Mouse (Mus musculus): ENCODE data around the gene Dapk3. TPM values are rescaled to one million over a fixed set of nuclear protein-coding genes. Genes with fewer than 3 reads are reported as not detected.
"Not testable (repeated sequence)": the region's sequence is repeated elsewhere in the genome, so short reads cannot be mapped to it uniquely, and the experiment has no call there.

The Dapk3 gene
- polyA plus RNA-seq, 1 experiment from 2014 or later = 40.5 TPM

GRCm38 (mm10) chr10:81181860-81182259 lies 945 bp upstream of the Dapk3 start:
- H3K4me3 ChIP-seq (ENCODE audit: low read length); ATAC-seq (ENCODE audit: low read depth); H3K27ac ChIP-seq (ENCODE audit: low read length); H3K27me3 ChIP-seq (ENCODE audit: control insufficient read depth, insufficient read depth, low read depth, low read length); H3K4me2 ChIP-seq (ENCODE audit: low read depth, low read length); H3K9me3 ChIP-seq (ENCODE audit: control insufficient read depth, low read length); H3K9ac ChIP-seq (ENCODE audit: low read length): not testable (repeated sequence)
- WGBS = 67% methylated on average over 12 of the region's 12 CpGs
- Histone ChIP-seq H3K4me1 (replicated peaks; ENCODE audit: control insufficient read depth, insufficient read depth, low read length) (peaks cover 38% of the 10 kb centered on the region), H3K36me3 (ENCODE audit: control insufficient read depth, insufficient read depth, low read length) (peaks cover 59% of the 10 kb centered on the region)

GRCm38 (mm10) chr10:81183805-81184204 lies 1.0 kb downstream of the Dapk3 start, which contains the start of gene 4930442H23Rik:
TSS of gene 4930442H23Rik (minus strand) at chr10:81183849.
- Histone ChIP-seq H3K27ac (ENCODE audit: low read length) (peak within 1 kb of the TSS; percentile 93), H3K4me3 (ENCODE audit: low read length) (peak within 1 kb of the TSS; percentile 69), H3K4me2 (ENCODE audit: low read depth, low read length) (peak within 1 kb of the TSS; percentile 60), H3K9ac (ENCODE audit: low read length) (peak within 1 kb of the TSS; percentile 78), H3K9me3 (ENCODE audit: control insufficient read depth, low read length) (no peaks in the 10 kb centered on the region), H3K4me1 (replicated peaks; ENCODE audit: control insufficient read depth, insufficient read depth, low read length) (peaks cover 25% of the 10 kb centered on the region), H3K27me3 (ENCODE audit: control insufficient read depth, insufficient read depth, low read depth, low read length) (no peaks in the 10 kb centered on the region), H3K36me3 (ENCODE audit: control insufficient read depth, insufficient read depth, low read length) (peaks cover 53% of the 10 kb centered on the region)
- 61% methylated on average over 5 of the region's 5 CpGs for WGBS
- no peak for ATAC-seq (ENCODE audit: low read depth)

GRCm38 (mm10) chr10:81184765-81185164 lies 2.0 kb downstream of the Dapk3 start:
- Histone ChIP-seq H3K9me3 (ENCODE audit: control insufficient read depth, low read length) (no peaks in the 10 kb centered on the region), H3K36me3 (ENCODE audit: control insufficient read depth, insufficient read depth, low read length) (peaks cover 43% of the 10 kb centered on the region), H3K9ac (ENCODE audit: low read length) (no peak overlapping the region; the same call in 1 of the 2 replicates), H3K4me3 (ENCODE audit: low read length) (no peak overlapping the region), H3K27me3 (ENCODE audit: control insufficient read depth, insufficient read depth, low read depth, low read length) (no peaks in the 10 kb centered on the region), H3K4me2 (ENCODE audit: low read depth, low read length) (peak overlapping the region; percentile 25; the same call in 1 of the 2 replicates), H3K4me1 (replicated peaks; ENCODE audit: control insufficient read depth, insufficient read depth, low read length) (peaks cover 25% of the 10 kb centered on the region), H3K27ac (ENCODE audit: low read length) (peak overlapping the region; percentile 93)
- WGBS = 13% methylated on average over 4 of the region's 4 CpGs
- ATAC-seq (ENCODE audit: low read depth) = peak; percentile 38

- Histone ChIP-seq H3K27me3 (ENCODE audit: control insufficient read depth, insufficient read depth, low read depth, low read length) (no peaks in the 10 kb centered on the region), H3K4me1 (replicated peaks; ENCODE audit: control insufficient read depth, insufficient read depth, low read length) (peaks cover 36% of the 10 kb centered on the region), H3K4me3 (ENCODE audit: low read length) (no peak overlapping the region), H3K9ac (ENCODE audit: low read length) (no peak overlapping the region; the same call in 1 of the 2 replicates), H3K4me2 (ENCODE audit: low read depth, low read length) (no peak overlapping the region), H3K9me3 (ENCODE audit: control insufficient read depth, low read length) (no peaks in the 10 kb centered on the region), H3K36me3 (ENCODE audit: control insufficient read depth, insufficient read depth, low read length) (peaks cover 28% of the 10 kb centered on the region), H3K27ac (ENCODE audit: low read length) (no peak overlapping the region)
- no peak for ATAC-seq (ENCODE audit: low read depth)
- WGBS = 92% methylated on average over 9 of the region's 9 CpGs
Measured at GRCm38 (mm10) chr10:81187161-81187560, 4.4 kb downstream of the Dapk3 start.

GRCm38 (mm10) chr10:81189821-81190220 lies 7.0 kb downstream of the Dapk3 start:
- Histone ChIP-seq H3K9ac (ENCODE audit: low read length) (no peak overlapping the region), H3K27me3 (ENCODE audit: control insufficient read depth, insufficient read depth, low read depth, low read length) (peaks cover 18% of the 10 kb centered on the region), H3K4me3 (ENCODE audit: low read length) (no peak overlapping the region), H3K27ac (ENCODE audit: low read length) (no peak overlapping the region), H3K4me1 (replicated peaks; ENCODE audit: control insufficient read depth, insufficient read depth, low read length) (peaks cover 29% of the 10 kb centered on the region), H3K36me3 (ENCODE audit: control insufficient read depth, insufficient read depth, low read length) (peaks cover 23% of the 10 kb centered on the region), H3K4me2 (ENCODE audit: low read depth, low read length) (no peak overlapping the region), H3K9me3 (ENCODE audit: control insufficient read depth, low read length) (no peaks in the 10 kb centered on the region)
- 72% methylated on average over 26 of the region's 26 CpGs for WGBS
- no peak for ATAC-seq (ENCODE audit: low read depth)

GRCm38 (mm10) chr10:81190236-81190911 lies 7.6 kb downstream of the Dapk3 start:
- 67% methylated on average over 31 of the region's 31 CpGs for WGBS
- Histone ChIP-seq H3K27ac (ENCODE audit: low read length) (no peak overlapping the region), H3K4me1 (replicated peaks; ENCODE audit: control insufficient read depth, insufficient read depth, low read length) (peaks cover 24% of the 10 kb centered on the region), H3K27me3 (ENCODE audit: control insufficient read depth, insufficient read depth, low read depth, low read length) (peaks cover 23% of the 10 kb centered on the region), H3K4me3 (ENCODE audit: low read length) (no peak overlapping the region), H3K9ac (ENCODE audit: low read length) (no peak overlapping the region), H3K4me2 (ENCODE audit: low read depth, low read length) (no peak overlapping the region), H3K9me3 (ENCODE audit: control insufficient read depth, low read length) (no peaks in the 10 kb centered on the region), H3K36me3 (ENCODE audit: control insufficient read depth, insufficient read depth, low read length) (peaks cover 21% of the 10 kb centered on the region)
- no peak for ATAC-seq (ENCODE audit: low read depth)

- peak overlapping the region; percentile 25; the same call in 1 of the 2 replicates for H3K27ac ChIP-seq (ENCODE audit: low read length)
- WGBS = 51% methylated on average over 6 of the region's 6 CpGs
- no peak overlapping the region for H3K4me3 ChIP-seq (ENCODE audit: low read length)
- H3K4me1 ChIP-seq (replicated peaks; ENCODE audit: control insufficient read depth, insufficient read depth, low read length) = peaks cover 23% of the 10 kb centered on the region
- H3K27me3 ChIP-seq (ENCODE audit: control insufficient read depth, insufficient read depth, low read depth, low read length) = peaks cover 25% of the 10 kb centered on the region
- H3K9ac ChIP-seq (ENCODE audit: low read length) = no peak overlapping the region
- H3K36me3 ChIP-seq (ENCODE audit: control insufficient read depth, insufficient read depth, low read length) = peaks cover 18% of the 10 kb centered on the region
- H3K4me2 ChIP-seq (ENCODE audit: low read depth, low read length) = no peak overlapping the region
- no peak for ATAC-seq (ENCODE audit: low read depth)
- no peaks in the 10 kb centered on the region for H3K9me3 ChIP-seq (ENCODE audit: control insufficient read depth, low read length)
Measured at GRCm38 (mm10) chr10:81190912-81191321, 8.1 kb downstream of the Dapk3 start.

- Histone ChIP-seq H3K4me3 (ENCODE audit: low read length) (peak overlapping the region; percentile 50), H3K27ac (ENCODE audit: low read length) (peak overlapping the region; percentile 82), H3K36me3 (ENCODE audit: control insufficient read depth, insufficient read depth, low read length) (peaks cover 18% of the 10 kb centered on the region), H3K9ac (ENCODE audit: low read length) (no peak overlapping the region), H3K9me3 (ENCODE audit: control insufficient read depth, low read length) (no peaks in the 10 kb centered on the region), H3K27me3 (ENCODE audit: control insufficient read depth, insufficient read depth, low read depth, low read length) (peaks cover 28% of the 10 kb centered on the region), H3K4me2 (ENCODE audit: low read depth, low read length) (peak overlapping the region; percentile 95), H3K4me1 (replicated peaks; ENCODE audit: control insufficient read depth, insufficient read depth, low read length) (peaks cover 23% of the 10 kb centered on the region)
- no peak for ATAC-seq (ENCODE audit: low read depth)
- 72% methylated on average over 18 of the region's 18 CpGs for WGBS
Measured at GRCm38 (mm10) chr10:81191342-81191982, 8.7 kb downstream of the Dapk3 start.

- Histone ChIP-seq H3K9me3 (ENCODE audit: control insufficient read depth, low read length) (no peaks in the 10 kb centered on the region), H3K27me3 (ENCODE audit: control insufficient read depth, insufficient read depth, low read depth, low read length) (peaks cover 36% of the 10 kb centered on the region), H3K4me1 (replicated peaks; ENCODE audit: control insufficient read depth, insufficient read depth, low read length) (peaks cover 23% of the 10 kb centered on the region), H3K4me2 (ENCODE audit: low read depth, low read length) (peak overlapping the region; percentile 95), H3K4me3 (ENCODE audit: low read length) (peak overlapping the region; percentile 50), H3K9ac (ENCODE audit: low read length) (peak overlapping the region; percentile 66), H3K36me3 (ENCODE audit: control insufficient read depth, insufficient read depth, low read length) (peaks cover 12% of the 10 kb centered on the region), H3K27ac (ENCODE audit: low read length) (peak overlapping the region; percentile 82)
- under 1% methylated on average over 85 of the region's 93 CpGs for WGBS
- ATAC-seq (ENCODE audit: low read depth) = peak; percentile 90
Measured at GRCm38 (mm10) chr10:81192270-81192967, 9.6 kb downstream of the Dapk3 start.

Data from lung, embryonic 16.5 days (tissue).